Mouse (Mus musculus): ENCODE results near the gene Mgarp. TPM values are rescaled to one million over a fixed set of nuclear protein-coding genes. Genes with fewer than 3 reads are reported as not detected.

The Mgarp gene
- polyA plus RNA-seq, 1 experiment from 2014 or later: 0.39 TPM

- WGBS: 90% methylated on average over 3 of the region's 3 CpGs
- no peaks in the 10 kb centered on the region; the same call in 1 of the 2 replicates for H3K4me1 ChIP-seq (ENCODE audit: control insufficient read depth, insufficient read depth, low read length)
- no peak overlapping the region; the same call in 1 of the 2 replicates for H3K4me2 ChIP-seq (ENCODE audit: low read length)
- no peak overlapping the region for H3K27ac ChIP-seq (ENCODE audit: low read length)
- ATAC-seq: no peak
- H3K9me3 ChIP-seq (replicated peaks; ENCODE audit: control insufficient read depth, low read length, poor library complexity, severe bottlenecking): no peaks in the 10 kb centered on the region
- H3K4me3 ChIP-seq (ENCODE audit: low read depth, low read length): no peak overlapping the region
- H3K36me3 ChIP-seq (ENCODE audit: control insufficient read depth, insufficient read depth, low read length): no peaks in the 10 kb centered on the region
- no peaks in the 10 kb centered on the region for H3K27me3 ChIP-seq (ENCODE audit: control insufficient read depth, insufficient read depth, low read depth, low read length)
- no peak overlapping the region for H3K9ac ChIP-seq (ENCODE audit: low read depth, low read length)
Measured at GRCm38 (mm10) chr3:51378665-51378946, 17.9 kb downstream of the Mgarp start.

- 44% methylated on average over 31 of the region's 31 CpGs for WGBS
- Histone ChIP-seq H3K4me2 (ENCODE audit: low read length) (peak overlapping the region; percentile 46), H3K9me3 (replicated peaks; ENCODE audit: control insufficient read depth, low read length, poor library complexity, severe bottlenecking) (no peaks in the 10 kb centered on the region), H3K4me3 (ENCODE audit: low read depth, low read length) (peak overlapping the region; percentile 7; the same call in 1 of the 2 replicates), H3K36me3 (ENCODE audit: control insufficient read depth, insufficient read depth, low read length) (no peaks in the 10 kb centered on the region), H3K27me3 (ENCODE audit: control insufficient read depth, insufficient read depth, low read depth, low read length) (no peaks in the 10 kb centered on the region), H3K27ac (ENCODE audit: low read length) (no peak overlapping the region), H3K9ac (ENCODE audit: low read depth, low read length) (no peak overlapping the region), H3K4me1 (ENCODE audit: control insufficient read depth, insufficient read depth, low read length) (no peaks in the 10 kb centered on the region)
- ATAC-seq: no peak
Measured at GRCm38 (mm10) chr3:51377878-51378664, 18.5 kb downstream of the Mgarp start.

GRCm38 (mm10) chr3:51375307-51376265, 21.0 kb downstream of the Mgarp start:
- 84% methylated on average over 19 of the region's 19 CpGs for WGBS
- H3K36me3 ChIP-seq (ENCODE audit: control insufficient read depth, insufficient read depth, low read length): no peaks in the 10 kb centered on the region
- H3K4me1 ChIP-seq (ENCODE audit: control insufficient read depth, insufficient read depth, low read length): no peaks in the 10 kb centered on the region
- H3K9me3 ChIP-seq (replicated peaks; ENCODE audit: control insufficient read depth, low read length, poor library complexity, severe bottlenecking): no peaks in the 10 kb centered on the region
- H3K4me3 ChIP-seq (ENCODE audit: low read depth, low read length): no peak overlapping the region
- H3K4me2 ChIP-seq (ENCODE audit: low read length): no peak overlapping the region
- ATAC-seq: no peak
- H3K9ac ChIP-seq (ENCODE audit: low read depth, low read length): no peak overlapping the region
- no peak overlapping the region for H3K27ac ChIP-seq (ENCODE audit: low read length)
- H3K27me3 ChIP-seq (ENCODE audit: control insufficient read depth, insufficient read depth, low read depth, low read length): no peaks in the 10 kb centered on the region

GRCm38 (mm10) chr3:51373544-51373943, 23.0 kb downstream of the Mgarp start:
- no peak overlapping the region for H3K4me2 ChIP-seq (ENCODE audit: low read length)
- H3K36me3 ChIP-seq (ENCODE audit: control insufficient read depth, insufficient read depth, low read length): no peaks in the 10 kb centered on the region
- 75% methylated on average over 5 of the region's 5 CpGs for WGBS
- no peak overlapping the region for H3K27ac ChIP-seq (ENCODE audit: low read length)
- no peak overlapping the region for H3K9ac ChIP-seq (ENCODE audit: low read depth, low read length)
- H3K9me3 ChIP-seq (replicated peaks; ENCODE audit: control insufficient read depth, low read length, poor library complexity, severe bottlenecking): no peaks in the 10 kb centered on the region
- H3K4me3 ChIP-seq (ENCODE audit: low read depth, low read length): no peak overlapping the region
- no peaks in the 10 kb centered on the region for H3K4me1 ChIP-seq (ENCODE audit: control insufficient read depth, insufficient read depth, low read length)
- no peaks in the 10 kb centered on the region for H3K27me3 ChIP-seq (ENCODE audit: control insufficient read depth, insufficient read depth, low read depth, low read length)
- ATAC-seq: no peak

- Histone ChIP-seq H3K4me3 (ENCODE audit: low read depth, low read length) (no peak overlapping the region), H3K4me1 (ENCODE audit: control insufficient read depth, insufficient read depth, low read length) (no peaks in the 10 kb centered on the region), H3K36me3 (ENCODE audit: control insufficient read depth, insufficient read depth, low read length) (no peaks in the 10 kb centered on the region), H3K9me3 (replicated peaks; ENCODE audit: control insufficient read depth, low read length, poor library complexity, severe bottlenecking) (no peaks in the 10 kb centered on the region), H3K27me3 (ENCODE audit: control insufficient read depth, insufficient read depth, low read depth, low read length) (no peaks in the 10 kb centered on the region), H3K4me2 (ENCODE audit: low read length) (no peak overlapping the region), H3K27ac (ENCODE audit: low read length) (no peak overlapping the region), H3K9ac (ENCODE audit: low read depth, low read length) (no peak overlapping the region)
- no peak for ATAC-seq
- 79% methylated on average over 5 of the region's 5 CpGs for whole genome bisulfite sequencing
Measured at GRCm38 (mm10) chr3:51372883-51373282, 23.7 kb downstream of the Mgarp start.

- WGBS: 63% methylated on average over 2 of the region's 2 CpGs
- H3K9ac ChIP-seq (ENCODE audit: low read depth, low read length): no peak overlapping the region
Measured at GRCm38 (mm10) chr3:51371826-51372225, 24.7 kb downstream of the Mgarp start.

GRCm38 (mm10) chr3:51368011-51368410, 28.5 kb downstream of the Mgarp start:
- Histone ChIP-seq H3K9ac (ENCODE audit: low read depth, low read length) (no peak overlapping the region), H3K9me3 (replicated peaks; ENCODE audit: control insufficient read depth, low read length, poor library complexity, severe bottlenecking) (no peaks in the 10 kb centered on the region), H3K27me3 (ENCODE audit: control insufficient read depth, insufficient read depth, low read depth, low read length) (0 out of 2 replicates have a peak, but pooled peaks cover 3% of the 10 kb centered on the region), H3K4me1 (ENCODE audit: control insufficient read depth, insufficient read depth, low read length) (peaks cover 5% of the 10 kb centered on the region), H3K4me3 (ENCODE audit: low read depth, low read length) (no peak overlapping the region), H3K36me3 (ENCODE audit: control insufficient read depth, insufficient read depth, low read length) (no peaks in the 10 kb centered on the region), H3K27ac (ENCODE audit: low read length) (no peak overlapping the region), H3K4me2 (ENCODE audit: low read length) (no peak overlapping the region)
- no peak for ATAC-seq
- 86% methylated on average over 4 of the region's 4 CpGs for WGBS

More at GRCm38 (mm10) chr3:51371826-51372225, 24.7 kb downstream of the Mgarp start:
- no peaks in the 10 kb centered on the region for H3K9me3 ChIP-seq (replicated peaks; ENCODE audit: control insufficient read depth, low read length, poor library complexity, severe bottlenecking)
- ATAC-seq: no peak
- H3K27ac ChIP-seq (ENCODE audit: low read length): no peak overlapping the region
- no peaks in the 10 kb centered on the region for H3K36me3 ChIP-seq (ENCODE audit: control insufficient read depth, insufficient read depth, low read length)
- no peak overlapping the region for H3K4me3 ChIP-seq (ENCODE audit: low read depth, low read length)
- no peaks in the 10 kb centered on the region for H3K4me1 ChIP-seq (ENCODE audit: control insufficient read depth, insufficient read depth, low read length)
- no peak overlapping the region for H3K4me2 ChIP-seq (ENCODE audit: low read length)
- no peaks in the 10 kb centered on the region for H3K27me3 ChIP-seq (ENCODE audit: control insufficient read depth, insufficient read depth, low read depth, low read length)

GRCm38 (mm10) chr3:51366926-51367325, 29.6 kb downstream of the Mgarp start:
- H3K4me1 ChIP-seq (ENCODE audit: control insufficient read depth, insufficient read depth, low read length): peaks cover 5% of the 10 kb centered on the region
- H3K4me3 ChIP-seq (ENCODE audit: low read depth, low read length): no peak overlapping the region
- 57% methylated on average over 4 of the region's 4 CpGs for WGBS
- H3K27ac ChIP-seq (ENCODE audit: low read length): no peak overlapping the region
- ATAC-seq: no peak
- no peaks in the 10 kb centered on the region for H3K36me3 ChIP-seq (ENCODE audit: control insufficient read depth, insufficient read depth, low read length)
- H3K4me2 ChIP-seq (ENCODE audit: low read length): no peak overlapping the region
- H3K27me3 ChIP-seq (ENCODE audit: control insufficient read depth, insufficient read depth, low read depth, low read length): 0 out of 2 replicates have a peak, but pooled peaks cover 3% of the 10 kb centered on the region
- H3K9ac ChIP-seq (ENCODE audit: low read depth, low read length): no peak overlapping the region
- H3K9me3 ChIP-seq (replicated peaks; ENCODE audit: control insufficient read depth, low read length, poor library complexity, severe bottlenecking): no peaks in the 10 kb centered on the region

GRCm38 (mm10) chr3:51365517-51365882, 31.0 kb downstream of the Mgarp start:
- Histone ChIP-seq H3K4me2 (ENCODE audit: low read length) (peak overlapping the region; percentile 75), H3K9me3 (replicated peaks; ENCODE audit: control insufficient read depth, low read length, poor library complexity, severe bottlenecking) (no peaks in the 10 kb centered on the region), H3K27ac (ENCODE audit: low read length) (no peak overlapping the region), H3K27me3 (ENCODE audit: control insufficient read depth, insufficient read depth, low read depth, low read length) (peaks cover 7% of the 10 kb centered on the region), H3K36me3 (ENCODE audit: control insufficient read depth, insufficient read depth, low read length) (no peaks in the 10 kb centered on the region), H3K9ac (ENCODE audit: low read depth, low read length) (peak overlapping the region; percentile 61), H3K4me1 (ENCODE audit: control insufficient read depth, insufficient read depth, low read length) (peaks cover 5% of the 10 kb centered on the region), H3K4me3 (ENCODE audit: low read depth, low read length) (peak overlapping the region; percentile 40)
- ATAC-seq: no peak; the same call in none of the 2 replicates
- 10% methylated on average over 3 of the region's 3 CpGs for WGBS
